Mouse (Mus musculus) stomach, postnatal 0 days (tissue): ENCODE data around the gene Rbm34. TPM values are rescaled to one million over a fixed set of nuclear protein-coding genes. Genes with fewer than 3 reads are reported as not detected.

Experiments
- ATAC-seq: fragments of 200-750 bp; cut with Nextera tagmentation; 2 replicates; pipeline ENCODE4 v1.8.0; 2017; ENCODE audit not compliant: low FRiP score, low TSS enrichment
- DNase-seq: peaks from one replicate; pipeline ENCODE4 v3.0.0-alpha.2; 2016; ENCODE audit warnings: low spot score
- H3K27ac ChIP-seq: fragments of 300-500 bp; sonication (generic); replicated peaks from 2 replicates; pipeline ENCODE4 v1.5.1; 2014; ENCODE audit warnings: mild to moderate bottlenecking, control low read depth
- H3K27me3 ChIP-seq: fragments of 300-500 bp; sonication (generic); 2 replicates; pipeline ENCODE4 v1.6.1; 2014; ENCODE audit warnings: low read length; ENCODE audit not compliant: control insufficient read depth, insufficient read depth
- H3K36me3 ChIP-seq: fragments of 300-500 bp; sonication (generic); 2 replicates; pipeline ENCODE4 v1.6.1; 2014; ENCODE audit warnings: low read length, mixed read lengths; ENCODE audit not compliant: control insufficient read depth, insufficient read depth
- H3K4me1 ChIP-seq: fragments of 300-500 bp; sonication (generic); replicated peaks from 2 replicates; pipeline ENCODE4 v1.6.1; 2014; ENCODE audit warnings: antibody characterized with exemption; ENCODE audit not compliant: control insufficient read depth, insufficient read depth
- H3K4me2 ChIP-seq: fragments of 300-500 bp; sonication (generic); replicated peaks from 2 replicates; pipeline ENCODE4 v1.6.1; 2014; ENCODE audit warnings: low read depth, mild to moderate bottlenecking, control low read depth, moderate library complexity
- H3K4me3 ChIP-seq: fragments of 300-500 bp; sonication (generic); 2 replicates; pipeline ENCODE4 v1.5.1; 2014; ENCODE audit warnings: low read depth, low read length, control low read depth
- H3K9ac ChIP-seq: fragments of 300-500 bp; sonication (generic); 2 replicates; pipeline ENCODE4 v1.6.1; 2014; ENCODE audit warnings: mild to moderate bottlenecking, low read length, control low read depth, mixed read lengths
- H3K9me3 ChIP-seq: fragments of 300-500 bp; sonication (generic); 2 replicates; pipeline ENCODE4 v1.6.1; 2016; ENCODE audit warnings: low read length; ENCODE audit not compliant: control insufficient read depth
- CTCF ChIP-seq: IDR thresholded peaks from 2 replicates; pipeline ENCODE4 v1.5.1; 2016; ENCODE audit warnings: antibody characterized with exemption, low read depth, mild to moderate bottlenecking, moderate library complexity
- EP300 ChIP-seq: optimal IDR thresholded peaks from 2 replicates; pipeline ENCODE3; 2016; ENCODE audit warnings: antibody characterized with exemption
- WGBS: fragments of 180-500 bp; shearing (Covaris S2); extraction: QIAGEN DNeasy Blood & Tissue Kit; methylation state at CpG from one replicate; pipeline ENCODE4 v1.1.7; 2014; 5-methylcytosine and 5-hydroxymethylcytosine counted together
- polyA plus RNA-seq: library from polyadenylated mRNA; unstranded; fragments of >200 nt; fragmentation: Nextera tagmentation; extraction: Ambion mirVana; gene quantifications from 2 replicates; pipeline ENCODE4 v1.2.1, GENCODE M21; 2015

Rbm34 gene
- polyA plus RNA-seq, 1 experiment from 2014 or later, result 18.4 TPM

DNA sequence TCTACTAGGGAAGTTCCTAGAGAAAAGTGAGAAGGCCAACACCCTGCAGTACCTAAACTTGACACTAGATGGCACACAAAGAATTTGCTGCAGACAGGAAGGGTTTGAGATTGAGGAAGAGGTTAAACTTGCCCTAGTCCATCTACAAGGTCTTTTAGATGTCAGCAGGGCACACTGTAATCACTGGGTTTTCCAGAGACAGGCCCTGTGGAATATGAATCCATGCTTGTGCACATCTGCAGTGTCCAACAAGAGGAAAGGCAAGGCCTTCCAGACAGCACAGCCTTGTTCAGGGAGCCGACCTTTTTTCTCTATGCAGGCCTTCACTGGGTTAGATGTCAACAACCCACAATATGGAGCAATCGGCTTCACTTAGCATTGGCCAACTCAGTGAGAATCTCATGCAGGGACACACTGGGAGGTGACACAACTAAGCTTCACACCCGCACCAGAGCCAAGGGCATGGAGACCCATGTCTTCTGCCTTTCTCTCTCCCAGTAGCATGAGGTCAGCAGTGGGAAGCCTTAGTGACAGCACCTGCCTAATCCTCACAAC, 41.2 kb downstream of the Rbm34 start:
- no peaks in the 10 kb centered on the region for H3K9me3 ChIP-seq
- H3K36me3 ChIP-seq, result peaks cover 15% of the 10 kb centered on the region
- H3K4me3 ChIP-seq, result no peak overlapping the region
- no peak overlapping the region for H3K4me2 ChIP-seq
- ATAC-seq (peak; percentile 20; the same call in 1 of the 2 replicates), DNase-seq (peak; percentile 72)
- TF ChIP-seq CTCF (peak; percentile 94), EP300 (no peak)
- H3K4me1 ChIP-seq, result no peaks in the 10 kb centered on the region
- WGBS, result 87% methylated on average over 3 of the region's 3 CpGs
- H3K27ac ChIP-seq, result no peak overlapping the region; the same call in 1 of the 2 replicates
- H3K9ac ChIP-seq, result no peak overlapping the region
- no peaks in the 10 kb centered on the region for H3K27me3 ChIP-seq

GRCm38 (mm10) chr8:126928755-126929505, 41.9 kb downstream of the Rbm34 start:
- no peak overlapping the region for H3K27ac ChIP-seq
- H3K4me3 ChIP-seq, result no peak overlapping the region
- TF ChIP-seq CTCF (no peak), EP300 (no peak)
- H3K9me3 ChIP-seq, result no peaks in the 10 kb centered on the region
- DNase-seq, result no peak
- no peaks in the 10 kb centered on the region for H3K27me3 ChIP-seq
- H3K36me3 ChIP-seq, result peaks cover 12% of the 10 kb centered on the region
- H3K4me2 ChIP-seq, result no peak overlapping the region
- H3K9ac ChIP-seq, result no peak overlapping the region
- ATAC-seq, result no peak
- H3K4me1 ChIP-seq, result no peaks in the 10 kb centered on the region
- WGBS, result 77% methylated on average over 10 of the region's 10 CpGs

GRCm38 (mm10) chr8:126928028-126928427, 42.8 kb downstream of the Rbm34 start:
- Histone ChIP-seq H3K4me3 (no peak overlapping the region), H3K27me3 (no peaks in the 10 kb centered on the region), H3K36me3 (peaks cover 9% of the 10 kb centered on the region), H3K9me3 (no peaks in the 10 kb centered on the region), H3K4me1 (no peaks in the 10 kb centered on the region; the same call in 1 of the 2 replicates), H3K9ac (no peak overlapping the region), H3K4me2 (no peak overlapping the region), H3K27ac (no peak overlapping the region)
- DNase-seq (no peak), ATAC-seq (no peak)
- no peak for TF ChIP-seq EP300
- TF ChIP-seq CTCF, result no peak

DNA sequence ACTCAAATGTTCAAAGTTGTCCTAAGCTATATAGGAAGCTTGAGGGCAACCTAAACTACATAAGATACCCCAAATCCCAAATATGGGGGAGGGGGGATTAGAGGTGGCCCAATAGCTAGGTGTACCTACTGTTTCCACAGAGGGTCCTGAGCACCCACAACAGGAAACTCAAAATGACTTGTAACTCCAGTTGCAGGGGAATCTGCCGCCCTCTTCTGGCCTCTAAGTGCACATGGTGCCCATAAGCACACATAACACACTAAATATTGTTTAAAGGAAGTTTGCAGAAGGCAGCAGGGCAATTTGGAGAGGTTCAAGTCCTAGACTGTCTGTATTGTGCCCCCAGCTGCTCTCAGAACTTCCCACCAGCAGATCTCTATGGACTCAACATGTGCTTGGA, 43.8 kb downstream of the Rbm34 start:
- DNase-seq (no peak), ATAC-seq (no peak)
- Histone ChIP-seq H3K36me3 (peaks cover 9% of the 10 kb centered on the region), H3K9me3 (no peaks in the 10 kb centered on the region), H3K4me2 (no peak overlapping the region), H3K27me3 (no peaks in the 10 kb centered on the region), H3K4me3 (no peak overlapping the region), H3K27ac (no peak overlapping the region), H3K4me1 (no peaks in the 10 kb centered on the region; the same call in 1 of the 2 replicates), H3K9ac (no peak overlapping the region)
- 46% methylated on average over 1 of the region's 1 CpGs for WGBS
- TF ChIP-seq EP300 (no peak), CTCF (peak; percentile 74)

DNA sequence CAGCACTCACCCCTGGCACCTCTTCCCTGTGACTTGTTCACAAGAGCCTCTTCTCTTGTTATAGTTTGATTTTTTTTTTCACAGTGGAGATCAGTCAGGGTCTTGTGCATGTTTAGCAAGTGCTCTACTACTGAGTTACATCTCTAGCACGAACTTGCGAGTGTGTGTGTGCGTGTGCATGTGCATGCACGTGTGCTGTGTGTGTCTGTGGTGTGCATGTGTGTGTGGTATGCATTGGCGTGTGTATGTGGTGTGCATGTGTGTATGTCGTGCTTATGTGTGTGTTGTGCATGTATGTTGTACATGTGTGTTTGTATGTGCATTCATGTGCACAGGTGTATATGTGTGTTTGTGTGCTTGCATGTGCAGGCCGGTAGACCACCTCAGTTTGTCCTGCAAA, 47.9 kb downstream of the Rbm34 start:
- TF ChIP-seq EP300, result no peak
- Histone ChIP-seq H3K36me3 (no peaks in the 10 kb centered on the region), H3K9ac (no peak overlapping the region), H3K9me3 (no peaks in the 10 kb centered on the region), H3K4me3 (no peak overlapping the region), H3K4me2 (no peak overlapping the region), H3K4me1 (no peaks in the 10 kb centered on the region; the same call in 1 of the 2 replicates), H3K27ac (peak overlapping the region; percentile 69), H3K27me3 (no peaks in the 10 kb centered on the region)
- ATAC-seq (no peak), DNase-seq (no peak)
- WGBS, result 84% methylated on average over 7 of the region's 7 CpGs

GRCm38 (mm10) chr8:126921432-126921831, 49.4 kb downstream of the Rbm34 start:
- 91% methylated on average over 3 of the region's 3 CpGs for WGBS
- Histone ChIP-seq H3K9ac (no peak overlapping the region), H3K4me1 (no peaks in the 10 kb centered on the region; the same call in 1 of the 2 replicates), H3K36me3 (no peaks in the 10 kb centered on the region), H3K4me2 (no peak overlapping the region), H3K27me3 (no peaks in the 10 kb centered on the region), H3K27ac (no peak overlapping the region), H3K9me3 (no peaks in the 10 kb centered on the region), H3K4me3 (no peak overlapping the region)
- ATAC-seq (no peak), DNase-seq (no peak)
- TF ChIP-seq CTCF (no peak), EP300 (no peak)
